Mouse (Mus musculus): ENCODE data around the gene Atp6v1e2. TPM values are rescaled to one million over a fixed set of nuclear protein-coding genes. Genes with fewer than 3 reads are reported as not detected.

Atp6v1e2 gene
- polyA plus RNA-seq, 1 experiment from 2014 or later = 0.11 TPM

DNA sequence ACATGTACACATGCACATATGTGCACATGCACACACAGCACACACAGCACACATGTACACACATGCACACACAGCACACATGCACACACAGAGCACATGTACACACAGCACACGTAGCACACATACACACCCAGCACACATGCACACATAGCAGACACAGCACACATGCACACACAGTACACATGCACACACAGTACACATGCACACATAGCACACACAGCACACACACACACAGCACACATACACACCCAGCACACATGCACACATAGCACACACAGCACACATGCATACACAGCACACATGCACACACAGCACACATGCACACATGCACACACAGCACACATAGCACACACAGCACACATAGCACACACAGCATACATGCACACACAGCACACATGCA, 33.5 kb upstream of the Atp6v1e2 start:
- no peak overlapping the region for H3K27ac ChIP-seq (ENCODE audit: low read depth, low read length)
- H3K9ac ChIP-seq (ENCODE audit: low read depth, low read length) = no peak overlapping the region
- H3K4me1 ChIP-seq (ENCODE audit: control insufficient read depth, insufficient read depth, low read depth, low read length) = peaks cover under 1% of the 10 kb centered on the region; the same call in 1 of the 2 replicates
- ATAC-seq = no peak
- no peak overlapping the region for H3K4me2 ChIP-seq (ENCODE audit: low read length)
- WGBS = 100% methylated on average over 1 of the region's 1 CpGs
- no peak overlapping the region for H3K4me3 ChIP-seq (ENCODE audit: low read length)
- H3K27me3 ChIP-seq (replicated peaks; ENCODE audit: control insufficient read depth, insufficient read depth, low read length) = no peaks in the 10 kb centered on the region
- H3K9me3 ChIP-seq (ENCODE audit: control insufficient read depth, low read length) = no peaks in the 10 kb centered on the region
- 0 out of 2 replicates have a peak, but pooled peaks cover 2% of the 10 kb centered on the region for H3K36me3 ChIP-seq (ENCODE audit: control insufficient read depth, insufficient read depth, low read length)

DNA sequence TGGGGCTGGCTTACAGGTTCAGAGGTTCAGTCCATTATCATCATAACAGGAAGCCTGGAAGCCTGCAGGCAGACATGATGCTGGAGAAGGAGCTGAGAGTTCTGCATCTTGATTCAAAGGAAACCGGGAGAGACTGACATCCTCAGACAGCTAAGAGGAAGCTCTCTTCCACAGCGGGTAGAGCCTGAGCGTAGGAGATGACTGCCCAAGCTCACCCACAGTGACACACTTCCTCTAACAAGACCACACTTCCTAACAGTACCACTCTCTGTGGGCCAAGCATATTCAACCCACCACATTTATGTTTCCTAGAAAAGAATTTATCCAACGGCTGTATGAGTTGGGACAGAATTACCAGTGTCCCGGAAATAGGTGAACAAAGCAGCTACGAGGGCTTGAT, 30.8 kb upstream of the Atp6v1e2 start:
- no peaks in the 10 kb centered on the region for H3K27me3 ChIP-seq (replicated peaks; ENCODE audit: control insufficient read depth, insufficient read depth, low read length)
- no peak overlapping the region for H3K9ac ChIP-seq (ENCODE audit: low read depth, low read length)
- 0 out of 2 replicates have a peak, but pooled peaks cover 2% of the 10 kb centered on the region for H3K36me3 ChIP-seq (ENCODE audit: control insufficient read depth, insufficient read depth, low read length)
- H3K4me3 ChIP-seq (ENCODE audit: low read length) = no peak overlapping the region
- H3K9me3 ChIP-seq (ENCODE audit: control insufficient read depth, low read length) = no peaks in the 10 kb centered on the region
- H3K4me2 ChIP-seq (ENCODE audit: low read length) = no peak overlapping the region
- H3K4me1 ChIP-seq (ENCODE audit: control insufficient read depth, insufficient read depth, low read depth, low read length) = no peaks in the 10 kb centered on the region
- no peak for ATAC-seq
- H3K27ac ChIP-seq (ENCODE audit: low read depth, low read length) = no peak overlapping the region
- whole genome bisulfite sequencing = 89% methylated on average over 6 of the region's 6 CpGs

- 0 out of 2 replicates have a peak, but pooled peaks cover 2% of the 10 kb centered on the region for H3K36me3 ChIP-seq (ENCODE audit: control insufficient read depth, insufficient read depth, low read length)
- H3K9me3 ChIP-seq (ENCODE audit: control insufficient read depth, low read length) = no peaks in the 10 kb centered on the region
- H3K4me2 ChIP-seq (ENCODE audit: low read length) = no peak overlapping the region
- H3K4me1 ChIP-seq (ENCODE audit: control insufficient read depth, insufficient read depth, low read depth, low read length) = no peaks in the 10 kb centered on the region
- ATAC-seq = no peak
- 83% methylated on average over 10 of the region's 10 CpGs for WGBS
- no peak overlapping the region for H3K9ac ChIP-seq (ENCODE audit: low read depth, low read length)
- H3K27me3 ChIP-seq (replicated peaks; ENCODE audit: control insufficient read depth, insufficient read depth, low read length) = no peaks in the 10 kb centered on the region
- no peak overlapping the region for H3K27ac ChIP-seq (ENCODE audit: low read depth, low read length)
- H3K4me3 ChIP-seq (ENCODE audit: low read length) = no peak overlapping the region
These were observed 28.7 kb upstream of the Atp6v1e2 start for GRCm38 (mm10) chr17:86976387-86976786.

- no peak for ATAC-seq
- no peak overlapping the region for H3K27ac ChIP-seq (ENCODE audit: low read depth, low read length)
These were observed 25.4 kb upstream of the Atp6v1e2 start for GRCm38 (mm10) chr17:86973097-86973496.

DNA sequence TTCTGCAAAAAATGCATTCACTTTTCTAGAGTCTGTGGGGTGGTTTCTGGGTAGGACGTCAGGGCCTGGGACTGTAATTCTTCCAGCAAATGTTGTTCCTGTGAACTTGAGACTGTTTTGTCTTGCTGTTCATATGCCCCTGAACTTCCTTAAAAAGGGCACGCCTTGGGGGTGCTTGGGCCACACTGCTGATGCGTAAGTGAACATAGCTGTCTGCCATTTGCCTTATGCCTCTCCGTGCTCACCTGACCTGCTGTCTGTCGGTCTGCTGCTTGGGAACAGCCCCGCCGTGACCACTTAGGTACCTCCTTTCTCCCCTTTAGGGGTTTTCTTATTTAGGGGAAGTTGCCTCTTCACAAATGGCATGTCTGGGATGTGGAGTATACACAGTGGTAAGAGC, 24.2 kb upstream of the Atp6v1e2 start:
- H3K9ac ChIP-seq (ENCODE audit: low read depth, low read length) = no peak overlapping the region
- no peaks in the 10 kb centered on the region for H3K9me3 ChIP-seq (ENCODE audit: control insufficient read depth, low read length)
- H3K4me1 ChIP-seq (ENCODE audit: control insufficient read depth, insufficient read depth, low read depth, low read length) = peaks cover 9% of the 10 kb centered on the region; the same call in 1 of the 2 replicates
- no peaks in the 10 kb centered on the region for H3K27me3 ChIP-seq (replicated peaks; ENCODE audit: control insufficient read depth, insufficient read depth, low read length)
- H3K27ac ChIP-seq (ENCODE audit: low read depth, low read length) = no peak overlapping the region
- no peak overlapping the region for H3K4me3 ChIP-seq (ENCODE audit: low read length)
- H3K4me2 ChIP-seq (ENCODE audit: low read length) = no peak overlapping the region
- 93% methylated on average over 7 of the region's 7 CpGs for WGBS
- no peak for ATAC-seq
- no peaks in the 10 kb centered on the region for H3K36me3 ChIP-seq (ENCODE audit: control insufficient read depth, insufficient read depth, low read length)

More at GRCm38 (mm10) chr17:86973097-86973496, 25.4 kb upstream of the Atp6v1e2 start:
- Histone ChIP-seq H3K36me3 (ENCODE audit: control insufficient read depth, insufficient read depth, low read length) (no peaks in the 10 kb centered on the region), H3K4me2 (ENCODE audit: low read length) (no peak overlapping the region), H3K4me3 (ENCODE audit: low read length) (no peak overlapping the region), H3K4me1 (ENCODE audit: control insufficient read depth, insufficient read depth, low read depth, low read length) (peaks cover 5% of the 10 kb centered on the region; the same call in 1 of the 2 replicates), H3K9ac (ENCODE audit: low read depth, low read length) (no peak overlapping the region), H3K9me3 (ENCODE audit: control insufficient read depth, low read length) (no peaks in the 10 kb centered on the region), H3K27me3 (replicated peaks; ENCODE audit: control insufficient read depth, insufficient read depth, low read length) (no peaks in the 10 kb centered on the region)
- 97% methylated on average over 2 of the region's 2 CpGs for WGBS

- 0 out of 2 replicates have a peak, but pooled peaks have one; percentile 9 for ATAC-seq
- no peak overlapping the region; the same call in 1 of the 2 replicates for H3K9ac ChIP-seq (ENCODE audit: low read depth, low read length)
- 76% methylated on average over 5 of the region's 5 CpGs for WGBS
- H3K4me2 ChIP-seq (ENCODE audit: low read length) = no peak overlapping the region
- H3K27me3 ChIP-seq (replicated peaks; ENCODE audit: control insufficient read depth, insufficient read depth, low read length) = no peaks in the 10 kb centered on the region
- peaks cover 9% of the 10 kb centered on the region; the same call in 1 of the 2 replicates for H3K4me1 ChIP-seq (ENCODE audit: control insufficient read depth, insufficient read depth, low read depth, low read length)
- no peaks in the 10 kb centered on the region for H3K9me3 ChIP-seq (ENCODE audit: control insufficient read depth, low read length)
- peak overlapping the region; percentile 2; the same call in 1 of the 2 replicates for H3K27ac ChIP-seq (ENCODE audit: low read depth, low read length)
- H3K36me3 ChIP-seq (ENCODE audit: control insufficient read depth, insufficient read depth, low read length) = no peaks in the 10 kb centered on the region
- no peak overlapping the region for H3K4me3 ChIP-seq (ENCODE audit: low read length)
These were observed 23.3 kb upstream of the Atp6v1e2 start for GRCm38 (mm10) chr17:86971036-86971435.

GRCm38 (mm10) chr17:86970026-86970750, 22.5 kb upstream of the Atp6v1e2 start:
- no peak overlapping the region for H3K9ac ChIP-seq (ENCODE audit: low read depth, low read length)
- no peaks in the 10 kb centered on the region for H3K36me3 ChIP-seq (ENCODE audit: control insufficient read depth, insufficient read depth, low read length)
- peaks cover 11% of the 10 kb centered on the region; the same call in 1 of the 2 replicates for H3K4me1 ChIP-seq (ENCODE audit: control insufficient read depth, insufficient read depth, low read depth, low read length)
- H3K27me3 ChIP-seq (replicated peaks; ENCODE audit: control insufficient read depth, insufficient read depth, low read length) = no peaks in the 10 kb centered on the region
- ATAC-seq = no peak
- no peak overlapping the region for H3K4me2 ChIP-seq (ENCODE audit: low read length)
- WGBS = 93% methylated on average over 15 of the region's 15 CpGs
- no peak overlapping the region for H3K4me3 ChIP-seq (ENCODE audit: low read length)
- H3K9me3 ChIP-seq (ENCODE audit: control insufficient read depth, low read length) = no peaks in the 10 kb centered on the region
- no peak overlapping the region; the same call in 1 of the 2 replicates for H3K27ac ChIP-seq (ENCODE audit: low read depth, low read length)

DNA sequence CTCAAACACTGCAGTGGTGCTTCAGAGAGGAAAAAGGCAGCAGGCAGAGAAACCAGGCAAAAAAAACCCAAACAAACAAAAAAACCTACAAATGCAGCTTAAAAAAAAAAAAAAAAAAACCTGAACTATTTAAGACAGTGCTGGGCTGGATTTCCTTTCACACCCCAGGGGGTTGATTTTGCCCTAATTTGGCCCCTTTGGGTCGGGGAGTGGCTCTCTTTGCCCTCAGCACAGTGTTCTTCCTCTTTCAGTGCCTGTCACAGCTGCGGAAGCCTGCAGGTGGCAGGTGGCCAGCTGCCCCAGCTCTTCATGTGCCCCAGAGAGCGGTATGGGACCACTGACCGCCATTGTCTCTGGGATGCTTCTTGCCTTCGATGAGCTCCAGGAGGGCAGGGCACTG, 21.9 kb upstream of the Atp6v1e2 start:
- H3K4me3 ChIP-seq (ENCODE audit: low read length) = no peak overlapping the region
- no peaks in the 10 kb centered on the region for H3K27me3 ChIP-seq (replicated peaks; ENCODE audit: control insufficient read depth, insufficient read depth, low read length)
- no peaks in the 10 kb centered on the region for H3K9me3 ChIP-seq (ENCODE audit: control insufficient read depth, low read length)
- no peak for ATAC-seq
- 44% methylated on average over 5 of the region's 5 CpGs for whole genome bisulfite sequencing
- H3K4me2 ChIP-seq (ENCODE audit: low read length) = no peak overlapping the region
- H3K27ac ChIP-seq (ENCODE audit: low read depth, low read length) = no peak overlapping the region
- H3K36me3 ChIP-seq (ENCODE audit: control insufficient read depth, insufficient read depth, low read length) = no peaks in the 10 kb centered on the region
- H3K4me1 ChIP-seq (ENCODE audit: control insufficient read depth, insufficient read depth, low read depth, low read length) = peaks cover 17% of the 10 kb centered on the region
- H3K9ac ChIP-seq (ENCODE audit: low read depth, low read length) = no peak overlapping the region

- no peaks in the 10 kb centered on the region for H3K27me3 ChIP-seq (replicated peaks; ENCODE audit: control insufficient read depth, insufficient read depth, low read length)
- H3K4me3 ChIP-seq (ENCODE audit: low read length) = no peak overlapping the region
- no peaks in the 10 kb centered on the region for H3K9me3 ChIP-seq (ENCODE audit: control insufficient read depth, low read length)
- H3K4me1 ChIP-seq (ENCODE audit: control insufficient read depth, insufficient read depth, low read depth, low read length) = peaks cover 27% of the 10 kb centered on the region
- no peak overlapping the region for H3K4me2 ChIP-seq (ENCODE audit: low read length)
- H3K27ac ChIP-seq (ENCODE audit: low read depth, low read length) = no peak overlapping the region
- no peak for ATAC-seq
- H3K9ac ChIP-seq (ENCODE audit: low read depth, low read length) = no peak overlapping the region
- H3K36me3 ChIP-seq (ENCODE audit: control insufficient read depth, insufficient read depth, low read length) = no peaks in the 10 kb centered on the region
- 85% methylated on average over 5 of the region's 5 CpGs for WGBS
These were observed 20.9 kb upstream of the Atp6v1e2 start for GRCm38 (mm10) chr17:86968581-86968980.

All from hindbrain, embryonic 16.5 days (tissue).